Mouse (Mus musculus) thymus, postnatal 4 days (tissue): ENCODE results near the gene Cend1.

Experiments
- DNase-seq: peaks from one replicate; pipeline ENCODE4 v3.0.0; 2021

Cend1 gene

DNA sequence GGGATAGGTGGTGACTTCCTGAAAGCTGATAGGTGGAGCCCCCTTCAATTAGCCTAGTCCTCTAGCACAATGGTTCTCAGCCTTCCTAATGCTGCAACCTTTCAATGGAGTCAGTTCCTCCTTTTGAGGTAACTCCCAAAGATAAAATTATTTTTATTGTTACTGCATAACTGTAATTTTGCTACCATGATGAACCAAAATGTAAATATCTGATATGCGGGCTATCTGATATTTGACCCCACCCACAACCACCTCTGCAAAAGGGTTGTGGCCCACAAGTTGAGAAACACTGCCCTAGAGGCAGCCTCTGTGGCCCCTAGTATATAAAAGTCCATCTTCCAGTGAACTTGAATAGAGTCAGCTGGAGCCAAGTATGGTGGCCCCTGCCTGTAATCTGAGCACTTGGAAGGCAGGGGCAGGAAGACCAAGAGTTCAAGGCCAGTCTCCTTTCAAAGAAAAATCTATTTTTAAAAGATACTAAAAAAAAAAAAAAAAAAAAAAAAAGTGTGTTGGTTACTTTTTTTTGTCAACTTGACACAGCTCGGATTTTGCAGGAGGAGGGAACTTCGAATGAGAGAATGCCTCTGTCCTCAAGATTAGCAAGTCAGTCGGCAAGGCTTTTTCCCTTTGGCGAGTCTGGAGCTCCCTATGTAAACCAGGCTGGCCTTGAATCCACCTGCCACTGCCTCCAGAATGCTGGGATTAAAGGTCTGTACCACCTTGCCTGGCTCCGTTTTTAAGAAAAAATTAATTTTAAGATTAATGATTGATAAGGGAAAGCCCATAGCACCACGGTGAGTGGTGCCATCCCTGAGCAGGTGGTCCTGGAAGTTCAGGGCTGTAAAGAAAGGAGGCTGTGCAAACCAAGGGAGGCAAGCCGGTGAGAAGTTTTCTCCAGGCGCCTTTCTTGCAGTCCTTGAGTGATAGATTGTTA, 38.7 kb downstream of the Cend1 start:
- DNase-seq = no peak

DNA sequence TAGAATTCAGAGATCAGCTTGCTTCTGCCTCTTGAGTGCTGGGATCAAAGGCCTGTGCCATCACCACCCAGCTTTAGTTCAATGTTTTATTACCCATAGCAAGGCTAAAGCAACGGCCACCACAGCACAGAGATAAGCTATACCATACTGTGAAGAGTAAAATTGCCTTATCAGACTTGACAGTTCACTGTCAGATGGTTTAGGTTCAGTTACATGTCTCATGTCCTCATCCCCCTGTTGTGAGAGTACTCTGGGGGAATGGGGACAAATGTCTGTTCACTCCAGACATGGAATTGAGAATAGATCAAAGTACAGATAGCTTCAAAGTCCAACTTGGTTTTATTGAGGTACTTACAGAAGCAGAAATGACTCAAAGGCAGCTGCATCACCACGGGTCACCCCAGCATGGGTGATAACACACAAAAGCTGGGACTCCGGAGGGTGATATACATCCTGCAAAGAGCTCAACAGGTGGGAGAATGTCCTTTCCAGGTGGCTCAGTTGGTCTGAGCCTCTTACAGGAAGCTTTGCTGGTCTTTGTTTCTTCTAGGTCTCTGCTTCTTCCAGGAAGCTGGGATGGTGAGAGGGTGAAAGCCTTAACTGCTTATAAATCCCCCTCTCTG, 40.7 kb downstream of the Cend1 start:
- no peak for DNase-seq

DNA sequence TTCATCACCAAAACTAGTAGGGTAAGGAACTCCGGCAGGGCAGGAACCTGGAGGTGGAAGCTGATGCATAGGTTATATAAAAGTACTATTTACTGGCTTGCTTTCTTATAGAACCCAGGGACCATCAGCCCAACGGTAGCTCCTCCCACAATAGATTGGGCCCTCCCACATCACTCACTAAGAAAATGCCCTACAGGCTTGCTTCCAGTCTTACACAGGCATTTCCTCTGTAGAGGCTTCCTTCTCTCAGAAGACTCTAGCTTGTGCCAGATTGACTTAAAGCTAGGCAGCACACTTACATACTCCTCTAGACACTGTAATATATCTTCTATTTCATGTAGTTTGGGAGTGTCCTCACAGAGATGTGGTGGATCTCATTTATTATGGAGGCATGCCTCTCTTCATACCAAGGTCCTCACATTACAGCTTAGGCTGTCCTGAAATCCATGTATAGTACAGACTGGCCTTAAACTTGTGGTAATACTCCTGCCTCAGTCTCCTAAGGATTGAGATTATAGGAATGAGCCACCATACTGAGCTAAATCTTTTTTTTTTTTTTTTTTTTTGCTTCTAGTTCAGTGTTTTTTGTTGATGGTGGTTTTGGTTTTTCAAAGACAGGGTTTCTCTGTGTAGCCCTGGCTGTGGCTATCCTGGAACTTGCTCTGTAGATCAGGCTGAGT, 41.3 kb downstream of the Cend1 start:
- DNase-seq = no peak

DNA sequence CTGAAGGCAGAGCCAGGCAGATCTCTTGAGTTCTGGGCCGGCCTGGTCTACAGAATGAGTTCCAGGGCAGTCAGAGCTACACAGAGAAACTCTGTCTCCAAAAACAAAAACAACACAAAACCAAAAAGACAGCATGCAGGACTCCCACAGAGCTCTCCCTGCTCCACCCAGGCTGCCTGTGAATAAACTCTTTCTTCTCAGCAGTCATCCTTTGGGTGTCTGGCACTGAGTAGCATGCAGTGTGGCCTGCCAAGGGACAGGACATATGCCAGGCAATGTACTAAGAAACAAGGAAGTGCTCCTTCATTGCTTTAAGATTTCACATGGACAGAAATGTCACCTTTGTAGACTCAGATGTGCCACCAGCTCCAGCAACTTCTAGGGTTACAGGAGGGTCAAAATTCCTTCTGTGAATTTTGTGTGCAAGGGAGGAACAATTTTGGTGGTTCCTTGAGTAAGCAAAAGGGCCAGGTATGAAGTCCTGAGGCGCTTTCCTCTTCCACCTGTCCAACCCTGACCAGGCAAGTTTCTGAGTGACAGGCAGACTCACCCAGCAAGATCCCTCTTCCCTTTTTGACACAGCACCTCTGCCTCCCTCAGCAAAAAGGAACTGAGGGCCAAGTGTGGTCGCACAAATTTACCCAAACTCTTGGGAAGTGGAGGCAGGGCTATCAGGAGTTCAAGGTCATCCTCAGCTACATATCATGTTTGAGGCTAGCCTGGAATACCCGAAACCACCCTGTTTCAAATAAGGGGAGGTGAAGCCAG, 48.0 kb downstream of the Cend1 start:
- no peak for DNase-seq

DNA sequence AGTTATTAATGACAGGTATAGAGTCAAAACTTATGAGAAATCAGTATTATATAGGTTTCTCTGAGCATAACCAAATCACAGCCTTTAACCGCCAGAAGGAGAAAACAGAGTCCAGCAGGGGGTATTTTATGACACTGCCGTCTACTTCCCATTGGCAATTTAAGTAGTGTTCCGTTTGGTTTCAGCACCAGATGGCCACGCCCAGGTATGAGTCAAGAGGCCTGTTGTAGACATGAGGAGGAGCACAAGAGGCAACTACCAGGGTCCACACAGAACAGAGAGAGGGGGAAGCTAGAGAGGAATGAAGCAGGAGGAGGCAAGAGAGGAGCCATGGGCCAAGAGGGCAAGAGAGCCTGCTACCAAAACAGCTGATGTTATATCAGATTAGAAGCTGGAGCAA, 49.7 kb downstream of the Cend1 start:
- DNase-seq = no peak
